Mouse (Mus musculus): Measurements from ENCODE around the gene Gm14147. TPM values are rescaled to one million over a fixed set of nuclear protein-coding genes. Genes with fewer than 3 reads are reported as not detected.
"Not testable (repeated sequence)": the region's sequence is repeated elsewhere in the genome, so short reads cannot be mapped to it uniquely, and the experiment has no call there.

Gene Gm14147
- not detected in 2 replicates for polyA plus RNA-seq (2015; fragmentation: Nextera tagmentation; extraction: Ambion mirVana)

DNA sequence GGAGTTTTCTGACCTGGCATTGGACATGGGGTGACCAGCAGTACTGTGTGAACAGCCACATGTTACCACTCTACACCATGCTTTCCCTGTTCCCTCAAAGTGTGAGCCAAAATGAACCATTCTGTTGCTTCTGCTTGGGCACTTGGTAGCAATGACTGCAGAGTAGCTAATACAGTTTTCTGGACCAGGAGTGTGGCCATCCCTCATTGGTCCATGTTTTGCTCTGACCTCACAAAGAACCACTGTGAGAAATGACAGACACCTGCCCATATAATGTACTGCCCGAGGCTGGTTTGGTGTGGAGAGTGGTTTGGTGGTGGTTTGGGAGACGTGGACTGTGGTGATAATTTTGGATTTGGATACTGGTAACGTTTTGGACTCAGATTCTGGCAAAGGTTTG, at the start of gene Gm14147:
Gene Gm14147 (plus strand): TSS at position 301 of the 400 bp plus-strand sequence.
- not testable (repeated sequence) for H3K27ac ChIP-seq (ENCODE audit: low read length); ATAC-seq; H3K4me3 ChIP-seq (ENCODE audit: low read length); H3K36me3 ChIP-seq (ENCODE audit: control insufficient read depth, insufficient read depth, low read length); H3K4me2 ChIP-seq (ENCODE audit: low read depth, low read length); H3K9ac ChIP-seq (ENCODE audit: low read depth, low read length); H3K27me3 ChIP-seq (replicated peaks; ENCODE audit: control insufficient read depth, insufficient read depth, low read length); H3K4me1 ChIP-seq (ENCODE audit: control insufficient read depth, insufficient read depth, low read length); H3K9me3 ChIP-seq (ENCODE audit: control insufficient read depth, low read length)
- WGBS = no CpG with 5 or more reads among the region's 3 CpGs

GRCm38 (mm10) chr2:151056637-151057036, 41.4 kb upstream of the Gm14147 start:
- ATAC-seq = no peak
- H3K4me3 ChIP-seq (ENCODE audit: low read length) = no peak overlapping the region
- 82% methylated on average over 1 of the region's 1 CpGs for WGBS

DNA sequence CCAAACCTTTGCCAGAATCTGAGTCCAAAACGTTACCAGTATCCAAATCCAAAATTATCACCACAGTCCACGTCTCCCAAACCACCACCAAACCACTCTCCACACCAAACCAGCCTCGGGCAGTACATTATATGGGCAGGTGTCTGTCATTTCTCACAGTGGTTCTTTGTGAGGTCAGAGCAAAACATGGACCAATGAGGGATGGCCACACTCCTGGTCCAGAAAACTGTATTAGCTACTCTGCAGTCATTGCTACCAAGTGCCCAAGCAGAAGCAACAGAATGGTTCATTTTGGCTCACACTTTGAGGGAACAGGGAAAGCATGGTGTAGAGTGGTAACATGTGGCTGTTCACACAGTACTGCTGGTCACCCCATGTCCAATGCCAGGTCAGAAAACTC, 5.8 kb upstream of the Gm14147 start, which contains the start of gene Gm14151:
Gene Gm14151 (minus strand): TSS at position 101 of the 400 bp plus-strand sequence.
- not testable (repeated sequence) for H3K4me3 ChIP-seq (ENCODE audit: low read length); H3K27ac ChIP-seq (ENCODE audit: low read length); H3K36me3 ChIP-seq (ENCODE audit: control insufficient read depth, insufficient read depth, low read length); H3K9me3 ChIP-seq (ENCODE audit: control insufficient read depth, low read length); H3K4me2 ChIP-seq (ENCODE audit: low read depth, low read length); H3K9ac ChIP-seq (ENCODE audit: low read depth, low read length); H3K4me1 ChIP-seq (ENCODE audit: control insufficient read depth, insufficient read depth, low read length); ATAC-seq; H3K27me3 ChIP-seq (replicated peaks; ENCODE audit: control insufficient read depth, insufficient read depth, low read length)
- WGBS = no CpG with 5 or more reads among the region's 3 CpGs

More at GRCm38 (mm10) chr2:151056637-151057036, 41.4 kb upstream of the Gm14147 start:
- Histone ChIP-seq H3K27ac (ENCODE audit: low read length) (no peak overlapping the region), H3K9ac (ENCODE audit: low read depth, low read length) (no peak overlapping the region), H3K27me3 (replicated peaks; ENCODE audit: control insufficient read depth, insufficient read depth, low read length) (no peaks in the 10 kb centered on the region), H3K4me2 (ENCODE audit: low read depth, low read length) (no peak overlapping the region), H3K36me3 (ENCODE audit: control insufficient read depth, insufficient read depth, low read length) (no peaks in the 10 kb centered on the region), H3K9me3 (ENCODE audit: control insufficient read depth, low read length) (no peaks in the 10 kb centered on the region), H3K4me1 (ENCODE audit: control insufficient read depth, insufficient read depth, low read length) (no peaks in the 10 kb centered on the region)

Other genes with a start within 250 kb of the Gm14147 start
- gene Abhd12, start 193.5 kb upstream of the Gm14147 start, polyA plus RNA-seq (2015; fragmentation: Nextera tagmentation; extraction: Ambion mirVana) = 49.7 and 52.1 TPM in 2 replicates
- gene Gins1, start 192.8 kb upstream of the Gm14147 start, polyA plus RNA-seq (2015; fragmentation: Nextera tagmentation; extraction: Ambion mirVana) = 20.4 and 26.4 TPM in 2 replicates
- 4.9 and 5.3 TPM in 2 replicates for gene Ninl, start 58.9 kb upstream of the Gm14147 start, polyA plus RNA-seq (2015; fragmentation: Nextera tagmentation; extraction: Ambion mirVana)
- gene Nanp, start 58.8 kb upstream of the Gm14147 start, polyA plus RNA-seq (2015; fragmentation: Nextera tagmentation; extraction: Ambion mirVana) = 50.9 and 53.9 TPM in 2 replicates
- gene Gm14151, start 5.9 kb upstream of the Gm14147 start, polyA plus RNA-seq (2015; fragmentation: Nextera tagmentation; extraction: Ambion mirVana) = not detected in 2 replicates